Mouse (Mus musculus): ENCODE results near the gene Tigar. TPM values are rescaled to one million over a fixed set of nuclear protein-coding genes. Genes with fewer than 3 reads are reported as not detected.

Tigar gene
- total RNA-seq (2012; rRNA removed) = 3.2 and 3.8 TPM in 2 replicates
- polyA plus RNA-seq (2012; ENCODE audit: insufficient read depth in 1 of 2, insufficient read length in 2 of 2, low read depth in 1 of 2, low replicate concordance in 2 of 2, missing spikeins in 1 of 2) = 1 to 10 TPM in 1 of 2 experiments, not detected in 1; 5.6 TPM

- no peaks in the 10 kb centered on the region for H3K79me2 ChIP-seq (ENCODE audit: control insufficient read depth, insufficient read depth, low read length, poor library complexity)
- no peaks in the 10 kb centered on the region for H3K27me3 ChIP-seq (ENCODE audit: control insufficient read depth in 1 of 2, insufficient read depth in 2 of 2, low read length in 2 of 2)
- H3K36me3 ChIP-seq (ENCODE audit: control insufficient read depth in 1 of 2, insufficient read depth in 2 of 2, low read length in 2 of 2) = no peaks in the 10 kb centered on the region
- H3K4me3 ChIP-seq (ENCODE audit: control insufficient read depth in 1 of 2, insufficient read depth in 1 of 2, low read depth in 2 of 2, low read length in 2 of 2) = peak within 1 kb of the TSS; percentile 49 to 62
- H3K4me1 ChIP-seq (ENCODE audit: control insufficient read depth in 1 of 2, insufficient read depth in 2 of 2, low read length in 2 of 2) = peaks cover 0 to 7% of the 10 kb centered on the region in 2 experiments; a peak in 2 of 4 replicates
- H3K9ac ChIP-seq (ENCODE audit: control insufficient read depth, low read depth, low read length, poor library complexity, severe bottlenecking) = peak within 1 kb of the TSS; percentile 26
- DNase-seq (ENCODE audit: low read depth, low spot score) = peak; percentile 98
- H3K9me3 ChIP-seq (replicated peaks; ENCODE audit: insufficient read depth, low read length) = no peaks in the 10 kb centered on the region
- no peak within 1 kb of the TSS for H3K27ac ChIP-seq (ENCODE audit: control insufficient read depth, low read depth, low read length)
- TF ChIP-seq ZKSCAN1 (IDR thresholded peaks at IDR 0.05; ENCODE audit: low read depth, low read length) (no peak), ZNF384 (IDR thresholded peaks at IDR 0.05; ENCODE audit: low read depth, low read length) (no peak), POLR2AphosphoS2 (IDR thresholded peaks at IDR 0.05; ENCODE audit: low read length) (no peak), MXI1 (IDR thresholded peaks at IDR 0.05; ENCODE audit: low read depth, low read length) (peak; percentile 89), TBP (IDR thresholded peaks at IDR 0.05; ENCODE audit: low read depth, low read length) (0 out of 2 replicates have a peak, but pooled peaks have one; percentile 19), MYB (IDR thresholded peaks at IDR 0.05; ENCODE audit: low read depth, low read length) (no peak), CTCF (IDR thresholded peaks at IDR 0.05 in 2 of 3, conservative IDR thresholded peaks at IDR 0.05 in 1 of 3; ENCODE audit: control insufficient read depth in 1 of 3, insufficient read depth in 1 of 3, low read depth in 2 of 3, low read length in 3 of 3, poor library complexity in 1 of 3, severe bottlenecking in 1 of 3) (no peak), KAT2A (conservative IDR thresholded peaks at IDR 0.05; ENCODE audit: low read depth, low read length) (no peak), USF1 (IDR thresholded peaks at IDR 0.05; ENCODE audit: low read depth, low read length) (no peak), EP300 (IDR thresholded peaks at IDR 0.05; ENCODE audit: low read depth in 1 of 2, low read length in 2 of 2) (peak in 1 of 2 experiments; percentile 77; a peak in 2 of 4 replicates), SIN3A (IDR thresholded peaks at IDR 0.05; ENCODE audit: low read length) (peak; percentile 56), RAD21 (IDR thresholded peaks at IDR 0.05; ENCODE audit: low read depth, low read length) (no peak), RCOR1 (IDR thresholded peaks at IDR 0.05; ENCODE audit: low read depth, low read length) (peak; percentile 100), POLR2A (IDR thresholded peaks at IDR 0.05; ENCODE audit: control insufficient read depth in 1 of 2, insufficient read depth in 1 of 2, low read depth in 1 of 2, low read length in 2 of 2, poor library complexity in 1 of 2) (peak; percentile 80), MYC (IDR thresholded peaks at IDR 0.05; ENCODE audit: low read depth, low read length) (0 out of 2 replicates have a peak, but pooled peaks have one; percentile 17), POLR2AphosphoS5 (IDR thresholded peaks at IDR 0.05; ENCODE audit: borderline replicate concordance, low read depth, low read length) (no peak), MEF2A (IDR thresholded peaks at IDR 0.05; ENCODE audit: extremely low read depth, insufficient replicate concordance, low read depth, low read length, poor library complexity, severe bottlenecking) (no peak), ZC3H11A (IDR thresholded peaks at IDR 0.05; ENCODE audit: low read depth, low read length) (no peak), MAFK (IDR thresholded peaks at IDR 0.05; ENCODE audit: borderline replicate concordance, low read depth, low read length) (peak; percentile 70; the same call in 1 of the 2 replicates), ETS1 (IDR thresholded peaks at IDR 0.05; ENCODE audit: low read depth, low read length) (peak; percentile 66; the same call in 1 of the 2 replicates), USF2 (IDR thresholded peaks at IDR 0.05; ENCODE audit: borderline replicate concordance in 1 of 2, insufficient read depth in 1 of 2, low read depth in 1 of 2, low read length in 2 of 2) (no peak), HCFC1 (IDR thresholded peaks at IDR 0.05; ENCODE audit: low read depth, low read length) (peak; percentile 63), TCF12 (IDR thresholded peaks at IDR 0.05; ENCODE audit: low read depth, low read length) (peak; percentile 91), JUND (IDR thresholded peaks at IDR 0.05; ENCODE audit: low read depth, low read length) (no peak), NRF1 (IDR thresholded peaks at IDR 0.05; ENCODE audit: insufficient read depth, low read depth, low read length, poor library complexity, severe bottlenecking) (peak; percentile 81), UBTF (IDR thresholded peaks at IDR 0.05; ENCODE audit: borderline replicate concordance, insufficient read depth, low read depth, low read length) (no peak), MAX (IDR thresholded peaks at IDR 0.05; ENCODE audit: low read length) (peak; percentile 55), GABPA (IDR thresholded peaks at IDR 0.05; ENCODE audit: low read depth, low read length) (no peak), E2F4 (IDR thresholded peaks at IDR 0.05; ENCODE audit: borderline replicate concordance, low read depth, low read length) (no peak), CHD2 (IDR thresholded peaks at IDR 0.05; ENCODE audit: low read length) (no peak), GATA1 (IDR thresholded peaks at IDR 0.05; ENCODE audit: low read depth, low read length) (peak; percentile 87), CHD1 (IDR thresholded peaks at IDR 0.05; ENCODE audit: low read depth, low read length) (no peak), ELF1 (IDR thresholded peaks at IDR 0.05; ENCODE audit: low read depth, low read length) (peak; percentile 74), SMC3 (IDR thresholded peaks at IDR 0.05; ENCODE audit: low read depth, low read length) (no peak), MAZ (IDR thresholded peaks at IDR 0.05; ENCODE audit: low read depth, low read length) (no peak), BHLHE40 (IDR thresholded peaks at IDR 0.05; ENCODE audit: borderline replicate concordance, low read depth, low read length) (peak; percentile 91)
Measured at GRCm38 (mm10) chr6:127109402-127109930, at the start of gene Tigar. Tigar (minus strand) TSS chr6:127109557.
